Mouse (Mus musculus) gastrocnemius, adult 8-10 months (tissue): Measurements from ENCODE around the gene Sh2b1. TPM values are rescaled to one million over a fixed set of nuclear protein-coding genes. Genes with fewer than 3 reads are reported as not detected.
"Not testable (repeated sequence)": the region's sequence is repeated elsewhere in the genome, so short reads cannot be mapped to it uniquely, and the experiment has no call there.

Experiments
- DNase-seq, 2 experiments: peaks; one replicate each; pipeline ENCODE4 v3.0.0; 2022; ENCODE audit warnings: low spot score in 2 of 2
- total RNA-seq, 4 experiments: library from RNA; stranded (reverse); gene quantifications; 2 replicates each; pipeline ENCODE4 v1.2.4; 2022

Gene Sh2b1
- 10 to 100 TPM; 45.9 to 57.4 (median 49.0) TPM for total RNA-seq

DNA sequence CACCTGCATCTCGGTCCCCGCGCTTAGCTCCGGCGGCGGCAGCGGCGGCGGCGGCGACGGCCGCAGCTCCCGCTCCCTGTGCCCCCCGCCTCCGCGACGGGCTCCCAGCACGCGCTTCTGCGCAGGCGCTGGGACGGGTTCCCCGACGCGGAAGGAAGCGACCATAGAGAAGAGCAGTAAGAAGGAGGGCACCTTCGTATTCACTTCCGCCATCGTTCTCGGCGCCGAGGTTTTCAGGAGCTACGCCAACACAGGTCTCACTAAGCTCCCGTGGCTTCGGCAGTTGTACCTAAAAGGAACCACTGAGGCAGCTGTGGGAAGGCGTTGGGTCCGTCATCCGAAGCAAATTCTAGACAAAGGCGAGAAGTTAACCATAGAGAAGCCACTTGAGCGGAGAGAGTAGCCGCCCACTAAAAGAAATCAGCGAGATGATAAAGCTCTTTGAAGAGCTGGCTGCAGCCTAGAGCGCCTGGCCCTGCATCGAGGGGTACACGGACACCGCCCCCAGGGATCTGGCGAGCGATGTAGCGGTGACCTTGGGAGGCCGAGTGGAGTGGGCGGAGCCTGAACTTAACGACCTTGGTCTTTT is at the start of gene Sh2b1:
Gene Sh2b1, minus strand, starts transcription at position 432 of the 589 bp plus-strand sequence.
- DNase-seq: peak; percentile 81 to 84

DNA sequence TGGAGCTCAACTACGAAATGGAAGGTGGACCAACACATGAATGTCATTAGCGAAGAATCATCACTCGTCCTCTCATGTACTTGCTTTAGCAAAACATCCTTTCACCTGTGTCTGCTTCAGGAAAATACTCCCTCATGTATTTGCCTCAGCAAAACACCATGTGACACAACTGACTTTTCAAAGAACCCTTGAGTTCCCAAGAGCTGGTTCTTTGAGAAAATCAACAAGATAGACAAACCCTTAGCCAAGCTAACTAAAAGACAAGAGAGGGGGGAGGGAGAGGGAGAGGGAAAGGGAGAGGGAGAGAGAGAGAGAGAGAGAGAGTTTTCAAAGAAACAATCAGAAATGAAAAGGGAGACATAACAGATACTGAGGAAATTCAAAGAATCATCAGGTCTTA is 48.1 kb upstream of the Sh2b1 start:
- DNase-seq: no peak

DNA sequence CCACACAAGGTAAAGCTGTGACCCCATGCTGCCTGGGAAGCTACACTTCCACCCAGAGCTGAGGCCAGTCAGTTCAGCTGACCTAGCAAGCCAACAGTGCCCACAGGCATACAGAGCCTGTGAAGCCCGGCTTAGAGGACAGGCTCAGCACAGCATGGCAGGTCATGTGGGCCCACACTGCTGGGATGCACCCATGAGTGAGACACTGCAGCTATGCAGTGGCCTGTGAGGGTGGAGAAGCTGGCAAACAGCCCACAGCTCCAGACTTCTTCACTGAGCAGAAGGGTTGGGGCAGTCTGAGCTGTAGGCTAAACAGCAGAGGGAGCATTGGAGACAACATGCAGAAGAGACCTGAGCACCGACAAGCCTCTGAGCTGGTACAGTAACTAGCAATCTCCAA is 44.3 kb upstream of the Sh2b1 start:
- no peak for DNase-seq

DNA sequence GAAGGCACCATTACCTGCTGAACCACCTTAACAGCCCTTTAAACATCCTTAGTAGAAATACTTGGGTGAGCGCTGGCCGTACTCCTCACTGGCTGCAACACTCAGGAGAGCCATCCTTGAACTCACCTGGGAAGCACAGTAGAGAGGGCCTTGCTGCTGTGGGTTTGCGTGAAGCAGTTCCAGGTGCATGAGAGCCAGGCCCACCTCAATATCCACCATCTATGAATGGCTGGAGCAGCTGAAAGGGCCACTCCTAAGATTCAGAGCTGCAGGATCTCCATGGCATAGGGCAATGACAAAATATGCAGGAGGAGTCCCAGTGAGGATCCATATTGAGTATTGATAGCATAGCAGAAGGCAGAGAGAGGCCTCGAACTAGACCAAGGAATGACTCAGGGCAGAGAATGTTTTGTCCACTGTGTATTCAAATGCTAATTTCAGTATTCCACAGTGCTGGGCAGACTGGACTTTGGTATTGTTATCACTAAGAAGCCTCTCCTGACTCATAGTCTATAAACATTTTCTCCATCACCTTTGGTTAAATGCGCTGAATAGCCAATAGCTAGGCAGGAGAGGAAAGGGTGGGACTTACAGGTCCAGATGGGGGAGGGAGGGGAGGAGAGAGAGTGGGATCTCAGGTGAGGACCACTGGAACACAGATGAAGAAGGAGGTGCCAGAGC is 43.2 kb upstream of the Sh2b1 start:
- no peak for DNase-seq

DNA sequence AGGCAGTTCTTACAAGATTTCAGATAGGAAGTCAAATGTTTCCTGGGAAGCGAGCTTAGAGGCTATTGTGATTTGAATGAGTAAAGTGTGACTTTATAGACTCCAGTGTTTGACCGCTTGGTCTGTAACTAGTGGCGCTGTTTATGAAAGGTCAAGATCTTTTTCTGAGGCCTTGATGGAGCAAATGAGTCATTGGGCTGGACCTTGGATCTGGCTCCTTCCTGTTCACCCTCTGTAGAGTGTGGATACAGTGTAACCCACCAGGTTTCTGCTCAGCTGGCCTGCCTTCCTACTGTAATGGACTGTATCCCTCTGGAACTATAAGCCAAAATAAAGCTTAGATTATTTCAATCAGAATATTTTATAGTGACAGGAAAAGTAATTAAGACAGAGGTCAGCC is 36.1 kb upstream of the Sh2b1 start:
- no peak for DNase-seq

DNA sequence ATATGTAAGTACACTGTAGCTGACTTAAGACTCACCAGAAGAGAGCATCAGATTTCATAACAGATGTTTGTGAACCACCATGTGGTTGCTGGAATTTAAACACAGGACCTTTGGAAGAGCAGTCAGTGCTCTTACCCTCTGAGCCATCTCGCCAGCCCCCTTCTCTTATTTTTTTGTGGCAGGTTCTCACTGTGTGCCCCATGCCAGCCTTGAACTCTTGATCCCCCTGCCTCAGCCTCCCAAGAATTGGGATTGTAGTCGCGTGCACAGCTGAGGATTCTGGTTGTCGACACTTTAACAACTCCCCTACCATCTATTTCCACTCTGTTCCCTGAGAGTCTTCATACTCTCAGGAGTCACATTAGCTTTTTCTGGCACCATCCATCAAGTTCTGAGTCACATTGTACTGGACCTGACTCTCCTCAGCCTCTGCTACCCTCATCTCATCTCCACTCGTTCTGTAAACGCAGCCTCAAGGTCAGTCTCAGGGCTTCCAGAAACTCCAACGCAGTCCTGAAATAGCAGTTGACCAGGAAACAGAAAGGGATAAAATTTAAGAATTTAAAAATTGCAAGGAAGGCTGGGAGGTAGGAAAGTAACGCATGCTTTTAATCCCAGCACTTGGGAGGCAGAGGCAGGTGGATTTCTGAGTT is 32.0 kb upstream of the Sh2b1 start:
- DNase-seq: no peak

DNA sequence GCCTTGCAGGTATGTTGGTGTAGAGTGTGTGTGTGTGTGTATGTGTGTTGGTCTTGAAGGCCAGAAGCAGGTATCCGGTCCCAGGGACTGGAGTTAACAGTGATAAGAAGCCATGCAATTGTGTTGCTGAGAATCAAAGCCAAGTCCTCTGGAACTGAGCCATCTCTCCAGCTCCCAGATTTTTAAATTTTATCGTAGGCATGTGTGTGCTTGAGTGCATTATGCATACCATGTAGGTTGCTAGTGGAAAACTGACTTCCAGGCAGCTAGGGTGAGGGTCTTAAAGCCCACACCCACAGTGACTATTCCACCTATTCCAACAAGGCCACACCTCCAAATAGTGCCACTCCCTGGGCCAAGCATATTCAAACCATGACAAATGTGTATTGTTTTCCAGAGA is 29.7 kb upstream of the Sh2b1 start:
- no peak for DNase-seq

DNA sequence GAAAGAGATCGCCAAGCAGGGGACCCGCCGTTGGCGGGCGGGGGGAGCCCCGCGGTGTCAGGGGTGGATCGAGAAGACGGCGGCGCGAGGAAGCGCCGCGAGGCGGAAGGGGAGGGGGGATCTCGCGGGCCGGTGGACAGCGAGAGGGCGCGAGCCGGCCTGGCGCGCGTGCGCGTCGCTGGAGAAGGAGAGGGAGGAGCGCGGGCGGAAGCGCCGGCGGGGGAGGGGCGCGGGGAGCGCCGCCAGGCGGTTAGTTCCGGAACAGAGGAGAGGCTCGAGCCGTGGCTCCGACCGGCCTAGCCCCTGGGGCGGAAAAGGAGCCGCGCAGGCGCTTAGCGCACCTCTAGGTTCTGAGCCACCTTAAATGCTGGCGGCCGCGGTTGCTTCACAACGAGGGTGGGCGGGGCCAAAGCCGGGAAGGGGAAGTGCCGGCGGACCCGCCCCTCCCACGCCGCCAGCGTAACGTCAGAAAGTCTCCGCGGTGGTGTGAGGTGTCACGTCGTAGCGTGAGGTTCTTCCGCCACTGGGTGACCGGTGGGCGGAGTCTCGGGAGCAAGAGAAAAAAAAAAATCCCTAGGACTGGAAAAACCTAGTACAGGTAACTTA is 28.2 kb upstream of the Sh2b1 start, which contains the start of gene Atxn2l:
Gene Atxn2l, minus strand, starts transcription at position 165 of the 606 bp plus-strand sequence.
- DNase-seq: peak; percentile 95 to 98

DNA sequence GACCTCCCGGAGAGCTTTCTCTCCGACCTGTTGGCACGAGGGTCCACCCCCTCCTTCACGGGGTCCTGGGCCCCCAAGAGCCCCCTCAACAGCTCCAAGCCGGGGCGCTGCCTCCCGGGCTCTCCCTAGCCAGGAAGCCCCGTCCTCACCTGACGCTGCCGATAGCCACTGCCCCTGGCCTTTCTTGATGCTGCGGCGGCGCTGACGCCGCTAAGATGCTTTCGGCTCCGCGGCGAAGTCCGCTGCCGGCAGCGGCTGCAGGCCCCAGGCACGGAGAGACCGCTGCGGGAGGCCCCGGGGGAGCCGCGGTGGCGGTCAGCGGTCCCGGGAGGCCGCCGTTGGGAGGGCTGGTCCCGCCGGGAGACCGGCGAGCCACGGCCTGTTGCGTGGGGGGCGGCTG is 27.5 kb upstream of the Sh2b1 start:
- DNase-seq: no peak

DNA sequence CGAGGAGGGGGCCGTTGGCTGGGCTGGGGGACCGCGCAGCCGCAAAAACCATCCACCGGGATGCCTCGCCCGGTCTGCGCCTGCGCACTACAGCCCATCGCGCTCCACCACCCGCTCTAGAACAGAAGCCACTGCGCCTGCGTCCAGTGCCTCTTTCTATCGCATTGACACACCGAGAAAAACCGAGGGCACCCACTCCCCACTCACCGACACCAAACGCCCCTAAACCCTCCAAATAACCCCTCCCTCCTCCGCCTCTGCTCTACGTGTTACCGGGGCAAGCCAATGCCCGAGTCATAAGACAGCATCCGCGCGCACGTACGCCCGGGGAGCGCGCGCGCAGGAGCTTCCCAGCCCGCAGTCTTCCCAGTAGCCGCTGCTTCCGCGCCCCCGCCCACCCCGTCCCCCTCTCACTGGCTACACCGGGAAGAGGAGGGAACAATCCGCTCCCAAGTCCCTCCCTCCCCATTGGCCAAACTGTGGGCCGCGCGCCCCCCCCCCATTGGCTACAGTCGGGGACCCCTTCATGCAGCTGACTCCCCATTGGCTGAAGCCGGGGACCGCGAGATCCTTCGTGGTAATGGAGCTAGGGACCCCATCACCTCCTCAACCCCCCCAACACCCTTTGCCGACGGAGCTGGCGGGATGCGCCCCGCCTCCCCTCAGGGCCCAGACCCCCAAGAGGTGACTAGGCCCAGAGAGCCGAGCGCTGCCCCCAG is 27.0 kb upstream of the Sh2b1 start:
- DNase-seq: peak; percentile 86 to 88

DNA sequence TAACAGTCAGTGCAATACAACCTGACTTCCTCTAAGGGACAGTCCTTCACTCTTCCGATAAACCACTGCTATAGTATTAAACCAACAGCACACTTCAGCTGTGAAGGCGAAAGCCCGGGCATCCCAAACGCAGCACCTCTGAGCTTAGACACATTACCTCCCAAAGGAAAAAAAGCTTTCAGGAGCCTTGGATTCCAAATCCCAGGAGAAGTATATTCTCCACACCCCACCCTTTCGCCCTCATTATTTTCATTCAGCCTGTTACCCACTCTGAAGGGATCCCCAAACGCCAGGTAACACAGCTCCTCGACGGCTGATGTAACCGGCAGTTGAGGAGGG is 26.4 kb upstream of the Sh2b1 start:
- DNase-seq: no peak

DNA sequence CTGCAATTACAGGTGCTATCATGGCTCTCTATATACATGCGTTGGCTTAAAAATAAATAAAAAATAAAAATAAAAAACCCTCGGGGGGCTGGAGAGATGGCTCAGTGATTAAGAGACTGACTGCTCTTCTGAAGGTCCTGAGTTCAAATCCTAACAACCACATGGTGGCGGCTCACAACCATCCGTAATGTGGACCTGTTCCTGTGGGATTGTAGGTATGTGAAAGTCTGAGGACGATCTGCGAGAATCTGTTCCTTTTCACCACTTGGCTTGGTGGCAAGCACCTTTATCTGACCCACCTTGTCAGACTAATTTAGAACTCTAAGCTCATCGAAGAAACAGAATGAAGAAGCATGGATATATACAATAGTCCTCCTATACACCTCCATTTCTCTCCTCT is 24.2 kb upstream of the Sh2b1 start:
- no peak for DNase-seq

DNA sequence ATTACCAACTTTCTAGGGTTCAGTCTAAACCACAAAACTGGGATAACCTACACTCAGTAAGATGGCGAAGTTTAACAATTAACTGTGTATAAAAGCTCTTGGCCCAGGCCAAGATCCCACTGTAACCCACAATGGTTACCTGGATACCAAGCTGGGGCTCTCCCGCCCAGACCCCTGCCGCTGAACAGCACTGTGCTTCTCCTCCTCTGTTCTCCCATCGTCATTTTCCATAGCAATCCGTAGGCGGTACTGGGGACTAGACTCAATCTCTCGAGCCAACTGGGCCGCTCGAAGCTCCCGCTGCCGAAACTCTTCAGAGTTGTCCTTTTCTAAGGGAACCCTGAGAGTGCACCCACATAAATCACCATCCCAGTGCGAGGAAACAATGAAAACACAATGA is 22.7 kb upstream of the Sh2b1 start:
- DNase-seq: no peak

DNA sequence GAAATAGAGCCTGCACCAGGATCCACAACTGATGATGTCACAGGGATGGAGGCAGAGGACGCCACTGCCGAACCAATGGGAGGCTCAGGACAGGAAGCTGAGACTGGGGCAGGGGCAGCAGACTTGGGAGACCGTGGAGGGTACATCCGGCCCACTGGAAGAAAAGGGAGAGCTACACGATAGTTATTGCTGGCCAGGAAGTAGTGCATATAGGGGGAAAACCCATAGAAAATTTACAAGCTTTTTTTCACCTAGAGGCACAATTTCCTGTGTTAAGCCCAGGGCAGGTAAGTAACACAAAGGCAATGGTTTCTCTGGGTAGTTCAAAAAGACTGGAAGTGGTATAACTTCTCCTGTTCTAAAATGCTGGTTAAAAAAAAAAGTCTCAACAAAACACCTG is 21.3 kb upstream of the Sh2b1 start:
- DNase-seq: no peak

DNA sequence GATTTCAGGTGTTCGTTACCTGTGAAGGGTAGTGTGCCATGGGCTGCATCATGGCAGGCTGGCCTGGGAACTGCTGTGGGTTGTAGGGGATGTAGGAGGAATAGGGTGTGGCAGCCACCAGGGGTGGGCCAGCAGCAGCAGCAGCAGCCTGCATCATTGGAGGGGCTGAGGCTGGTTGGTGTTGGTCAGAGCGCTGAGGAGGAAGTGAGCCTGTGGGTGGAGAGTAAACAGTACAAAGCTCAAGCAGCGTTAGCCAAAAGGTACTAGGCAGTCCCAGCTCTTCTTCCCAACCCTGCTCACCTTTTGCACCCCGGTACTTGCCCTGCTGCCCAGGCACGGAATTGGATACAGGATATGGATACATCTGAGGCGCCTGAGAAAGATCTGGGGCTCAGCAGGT is 18.9 kb upstream of the Sh2b1 start:
- no peak for DNase-seq

DNA sequence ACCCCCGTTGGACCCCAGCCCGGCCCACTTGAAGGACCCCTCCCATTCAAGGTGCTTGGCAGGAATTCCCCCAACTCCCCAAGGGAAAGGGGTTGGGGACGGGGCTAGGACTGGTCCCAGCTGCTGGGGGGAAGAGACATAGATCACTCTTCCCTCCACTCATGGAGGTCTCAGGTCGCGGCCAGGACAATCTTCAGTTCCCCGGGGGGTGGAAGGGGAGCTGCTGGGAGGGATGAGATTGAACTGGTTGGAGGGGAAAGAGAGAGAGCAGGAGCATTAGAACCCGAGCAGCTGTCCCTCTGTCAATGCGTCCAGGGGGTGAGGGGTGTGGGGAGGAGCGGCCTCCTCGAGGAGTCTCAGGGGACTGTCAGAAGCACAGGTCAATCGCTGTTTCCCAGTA is 16.7 kb upstream of the Sh2b1 start:
- DNase-seq: no peak

DNA sequence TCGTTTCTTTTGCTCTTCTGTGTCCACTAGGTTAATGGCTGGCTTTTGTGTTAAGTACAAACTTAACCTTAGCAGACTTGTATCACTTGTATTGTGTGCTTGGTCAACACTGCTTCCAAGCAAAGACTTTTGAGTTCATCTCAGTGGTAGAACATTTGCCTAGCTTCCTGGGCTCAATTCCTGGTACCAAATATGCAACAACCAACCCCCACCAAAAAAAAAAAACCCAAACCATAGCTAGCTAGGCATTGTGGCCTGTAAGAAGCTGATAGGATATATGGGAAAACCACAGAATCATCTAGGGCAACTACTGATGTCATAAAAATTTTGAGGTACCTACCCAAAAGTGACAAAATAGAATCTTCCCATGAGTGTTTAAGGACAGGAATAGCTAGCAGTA is 15.8 kb upstream of the Sh2b1 start:
- no peak for DNase-seq

DNA sequence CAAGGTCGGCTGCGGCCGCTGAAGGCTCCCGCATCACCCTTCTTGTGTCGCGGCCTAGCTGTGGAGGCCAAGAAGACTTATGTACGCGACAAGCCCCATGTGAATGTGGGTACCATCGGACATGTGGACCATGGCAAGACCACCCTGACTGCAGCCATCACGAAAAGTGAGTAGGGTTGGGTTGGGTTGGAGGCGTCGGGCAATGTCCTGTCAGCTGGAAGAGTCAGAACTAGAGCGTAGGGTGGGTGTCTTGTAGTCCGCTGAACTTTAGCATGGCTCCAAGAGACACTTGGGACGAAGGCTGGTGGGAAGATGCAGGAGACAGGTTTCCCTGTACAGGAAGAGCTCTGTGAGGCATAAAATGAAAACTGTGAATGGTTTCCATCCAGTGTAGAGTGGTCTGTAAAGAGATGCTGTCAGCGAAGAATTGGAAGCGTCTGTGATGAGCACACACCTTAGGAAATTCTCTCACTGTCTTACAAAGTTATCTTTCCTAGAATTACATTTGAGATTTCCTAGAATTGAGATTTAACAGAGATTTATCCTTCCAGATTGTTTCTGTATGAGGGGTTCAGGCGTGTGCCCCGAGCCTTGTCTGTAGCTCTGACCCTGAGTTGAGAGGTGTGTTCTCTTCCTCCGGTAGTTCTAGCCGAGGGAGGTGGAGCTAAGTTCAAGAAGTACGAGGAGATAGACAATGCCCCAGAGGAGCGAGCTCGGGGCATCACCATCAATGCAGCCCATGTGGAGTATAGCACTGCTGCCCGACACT is 12.6 kb upstream of the Sh2b1 start:
- not testable (repeated sequence) for DNase-seq

DNA sequence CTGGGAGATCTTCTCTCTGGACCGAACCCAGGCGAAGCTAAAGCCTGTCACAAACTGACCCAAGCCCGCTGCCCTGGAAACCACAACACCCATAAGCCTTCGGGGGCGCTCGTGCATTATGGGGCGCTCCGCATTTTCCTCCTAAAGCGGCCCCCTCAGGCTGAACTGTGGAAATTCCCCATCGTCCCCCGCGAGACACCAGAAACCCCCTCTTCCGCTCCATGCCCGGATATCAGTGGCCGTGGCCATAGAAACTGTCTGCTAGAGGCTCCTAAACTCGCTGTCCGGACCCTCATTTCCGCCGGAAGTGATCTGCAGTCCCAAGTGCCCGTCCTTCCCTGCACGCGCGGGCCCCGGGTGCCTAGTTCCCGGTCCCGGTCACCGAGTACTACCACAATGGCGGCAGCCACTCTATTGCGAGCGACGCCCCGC is 11.8 kb upstream of the Sh2b1 start, which contains the start of gene Tufm:
Gene Tufm, plus strand, starts transcription at position 310 of the 432 bp plus-strand sequence.
- DNase-seq: peak; percentile 91 to 95

DNA sequence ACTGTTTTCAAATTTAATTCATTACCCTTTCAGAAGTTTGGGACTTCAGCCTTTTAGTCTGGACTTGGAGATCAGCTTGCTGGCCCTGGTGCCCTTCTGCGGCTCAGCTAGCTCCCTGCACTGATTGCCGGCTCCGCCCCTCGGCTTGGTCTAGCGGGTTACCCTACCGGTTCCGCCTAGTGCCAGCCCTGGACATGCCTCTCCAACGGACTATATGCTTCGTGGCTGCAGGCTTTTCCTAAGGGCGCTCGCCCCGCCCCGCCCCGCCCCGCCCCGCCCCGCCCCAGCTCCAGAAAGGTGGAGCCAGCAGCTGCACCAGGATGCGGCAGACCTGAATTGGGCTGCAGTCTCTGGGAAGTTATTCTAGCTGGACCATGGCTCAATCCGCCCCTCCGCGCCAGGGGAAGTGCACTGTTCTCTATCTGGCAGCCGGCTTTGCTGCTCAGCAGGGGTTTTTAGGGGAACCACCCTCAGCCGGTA is 7.2 kb upstream of the Sh2b1 start:
- DNase-seq: peak; percentile 66 to 81

DNA sequence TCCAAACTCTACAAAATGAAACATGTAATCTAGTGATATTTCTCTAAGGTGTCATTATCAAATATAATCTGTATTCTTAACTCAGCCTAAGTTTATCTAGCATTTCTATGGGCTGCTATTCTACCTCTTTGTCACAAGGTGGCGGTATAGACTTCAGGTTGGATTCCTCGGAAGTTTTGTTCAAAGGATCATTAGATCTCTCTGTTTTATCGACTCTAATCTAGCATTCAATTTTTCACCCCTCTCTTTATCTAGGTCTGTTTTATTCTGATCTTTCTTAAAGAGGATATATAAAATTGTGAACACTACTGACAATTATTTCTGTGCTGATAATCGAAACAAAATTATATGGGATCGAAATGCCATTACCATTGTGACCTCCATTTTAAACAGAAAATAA is 6.5 kb upstream of the Sh2b1 start:
- DNase-seq: no peak
